Mouse (Mus musculus) kidney, postnatal 10 days (tissue): ENCODE measurements around the gene Klrc1.
"Not testable (repeated sequence)": the region's sequence is repeated elsewhere in the genome, so short reads cannot be mapped to it uniquely, and the experiment has no call there.

Experiments
- DNase-seq: peaks from one replicate; pipeline ENCODE4 v3.0.0; 2021; ENCODE audit warnings: mixed read lengths

Klrc1 gene

DNA sequence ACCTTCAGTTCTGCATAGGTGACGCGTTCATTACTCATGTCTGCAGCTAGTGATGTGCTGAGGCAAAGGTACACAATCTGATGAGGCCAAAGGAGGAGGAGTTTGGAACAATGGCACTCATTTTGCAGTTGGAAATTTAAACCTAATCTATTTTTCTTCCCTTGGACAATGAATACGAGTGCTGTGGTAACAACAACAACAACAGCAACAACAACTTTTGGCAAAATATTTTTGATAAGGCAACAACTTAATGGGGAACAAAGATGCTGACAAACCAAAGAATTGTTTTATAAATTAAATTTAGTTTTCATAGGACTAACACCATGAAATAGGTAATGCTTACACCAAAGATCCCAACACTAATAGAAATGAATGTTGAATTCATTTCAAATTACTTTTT, at the start of gene Klrc1:
Gene Klrc1 (minus strand): TSS at position 101 of the 400 bp plus-strand sequence.
- no peak for DNase-seq

DNA sequence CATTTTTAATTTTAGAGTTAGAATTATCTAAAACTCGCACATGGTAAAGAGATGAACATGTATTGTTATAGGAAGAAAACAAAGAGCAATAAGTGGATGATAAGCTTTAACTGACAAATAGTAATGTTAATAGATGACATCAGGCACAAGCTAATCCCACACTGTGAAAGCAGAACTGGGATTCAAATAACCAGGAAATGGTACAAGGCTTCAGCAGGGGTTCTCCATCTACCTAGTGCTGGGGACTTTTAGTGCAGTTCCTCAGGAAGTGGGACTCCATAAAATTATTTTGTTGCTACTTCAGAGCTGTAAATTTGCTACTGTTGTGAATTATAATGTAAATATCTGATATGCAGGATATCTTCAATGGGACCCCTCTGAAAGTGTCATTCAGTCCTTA, 48.5 kb upstream of the Klrc1 start:
- DNase-seq: no peak

DNA sequence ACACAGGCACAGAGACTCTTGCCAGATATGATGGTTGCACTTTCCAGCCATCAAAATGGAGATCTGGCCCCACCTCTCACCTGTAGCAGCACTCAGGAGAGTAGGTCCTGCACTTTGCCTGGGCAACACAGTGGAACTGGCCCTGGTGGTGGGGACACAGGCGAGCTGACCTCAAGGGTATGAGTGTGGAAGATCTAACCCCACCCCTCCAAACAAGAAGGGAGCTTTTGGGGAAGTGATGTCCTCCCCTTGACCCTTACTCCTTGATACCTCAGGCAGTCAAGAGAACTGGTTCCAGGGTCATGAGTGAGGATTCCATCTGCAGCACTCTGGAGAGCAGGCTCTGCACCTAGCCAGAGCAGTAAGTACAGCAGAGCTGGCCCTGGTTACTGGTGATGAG, 42.6 kb upstream of the Klrc1 start:
- no peak for DNase-seq

DNA sequence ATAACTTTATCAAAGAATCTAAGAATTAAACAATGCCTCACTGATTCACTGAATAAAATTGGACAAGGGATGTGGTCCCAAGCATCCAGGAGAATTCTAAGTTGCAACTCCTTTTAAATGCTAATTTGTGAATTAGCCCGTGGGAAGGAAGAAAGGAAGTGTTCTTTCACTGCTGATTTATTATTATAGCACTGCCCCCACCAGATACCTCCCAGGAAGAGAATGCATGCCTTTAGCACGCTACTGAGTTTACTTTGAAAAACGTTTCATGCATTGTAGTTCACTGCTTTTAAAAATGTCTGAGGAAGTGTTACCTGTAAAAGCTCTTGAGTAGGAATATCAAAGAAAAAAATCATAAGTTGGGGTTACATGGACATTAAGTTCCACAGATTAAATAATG, 41.7 kb upstream of the Klrc1 start:
- no peak for DNase-seq

DNA sequence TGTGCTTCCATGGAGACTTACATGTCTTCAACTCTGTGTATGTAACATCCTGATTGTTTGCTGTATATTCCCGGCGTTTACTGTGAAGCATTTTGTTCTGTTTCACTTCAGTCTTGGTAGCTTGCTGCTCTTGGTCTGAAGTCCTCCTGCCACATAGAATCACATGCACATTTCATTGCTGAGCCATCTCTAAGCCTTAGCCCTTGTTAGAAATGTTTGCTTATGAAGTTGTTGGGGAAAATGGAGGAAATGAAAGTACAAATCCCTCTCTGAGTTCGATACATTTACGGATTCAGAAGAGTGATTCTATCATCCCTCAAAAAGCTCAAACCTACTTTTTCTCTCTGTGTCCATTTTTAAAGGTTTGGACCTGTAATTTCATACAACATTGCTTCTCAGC, 38.3 kb upstream of the Klrc1 start, which contains the start of gene Klri1:
Gene Klri1 (minus strand): TSS at position 101 of the 400 bp plus-strand sequence.
- DNase-seq: no peak

DNA sequence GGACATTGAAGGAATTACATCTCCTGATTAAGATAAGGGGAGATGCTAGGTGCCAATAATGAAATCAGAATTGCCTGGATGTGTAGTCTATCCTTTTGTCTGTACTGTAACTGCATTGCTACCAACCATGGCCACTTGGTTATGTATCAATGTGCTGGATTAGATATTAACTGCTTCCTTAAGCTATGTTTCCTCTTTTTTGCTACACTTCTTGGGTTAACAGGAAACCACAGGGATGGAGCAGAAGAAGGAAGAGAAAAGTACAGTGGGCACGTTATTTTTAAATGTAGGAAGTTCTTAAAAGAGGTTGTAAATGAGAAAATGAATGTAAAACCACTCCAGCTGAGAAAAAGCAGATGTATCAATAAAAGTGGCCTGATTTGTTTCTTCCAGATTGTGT, 34.8 kb upstream of the Klrc1 start:
- no peak for DNase-seq

DNA sequence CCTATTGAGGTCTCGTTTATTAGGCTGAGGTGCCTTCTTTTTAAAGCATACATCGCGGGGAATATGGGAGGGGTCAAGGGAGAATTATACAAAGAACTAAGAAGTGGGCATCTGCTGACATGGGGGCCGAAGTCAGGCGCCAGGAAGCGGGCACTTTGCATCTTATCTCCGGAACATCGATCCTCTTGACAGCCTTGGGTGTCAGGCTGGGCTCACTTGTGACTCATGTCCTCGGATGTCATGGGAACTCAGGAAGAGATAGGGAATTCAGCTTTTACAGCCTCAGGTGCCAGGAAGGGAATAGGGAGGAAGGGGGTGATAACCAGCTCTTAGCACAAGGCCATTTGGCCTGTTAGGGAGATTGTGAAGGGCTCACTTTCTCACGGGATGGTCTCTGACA, 12.7 kb upstream of the Klrc1 start:
- not testable (repeated sequence) for DNase-seq

DNA sequence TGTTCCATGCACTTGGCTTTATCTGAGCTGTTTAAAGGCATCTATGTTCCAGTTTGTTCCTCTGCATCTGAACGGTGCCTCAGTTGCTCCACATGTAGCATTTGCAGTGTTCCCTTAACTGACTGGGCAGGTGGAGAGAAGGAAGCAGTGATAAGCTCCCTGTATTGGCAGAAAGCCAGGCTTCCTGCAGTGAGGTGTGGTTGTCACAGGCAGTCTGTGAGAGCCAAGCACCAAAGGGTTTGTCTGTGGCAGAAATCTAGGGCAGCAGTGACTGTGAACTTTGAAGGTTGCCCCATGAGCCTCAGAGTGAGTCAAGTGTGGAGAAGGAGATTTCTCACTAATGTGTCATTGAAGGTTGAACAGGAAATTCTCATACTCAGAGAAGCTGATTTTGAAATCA, 1.6 kb upstream of the Klrc1 start:
- DNase-seq: peak; percentile 9

DNA sequence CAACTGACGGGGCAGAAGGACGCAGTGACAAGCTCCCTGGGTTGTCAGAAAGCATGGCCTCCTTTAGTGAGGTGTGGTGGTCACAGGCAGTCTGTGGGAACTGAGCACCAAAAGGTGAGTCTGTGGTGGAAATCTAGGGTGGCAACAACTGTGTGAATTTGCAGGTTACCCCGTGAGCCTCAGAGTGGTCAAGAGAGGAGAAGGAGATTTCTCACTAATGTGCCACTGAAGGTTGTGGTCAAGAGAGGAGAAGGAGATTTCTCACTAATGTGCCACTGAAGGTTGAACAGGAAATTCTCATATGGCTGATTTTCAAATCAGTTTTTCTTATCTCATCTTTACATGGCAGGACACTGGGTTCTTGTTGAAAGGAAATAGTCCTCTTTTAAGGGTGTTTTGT, 17.5 kb downstream of the Klrc1 start:
- DNase-seq: not testable (repeated sequence)

DNA sequence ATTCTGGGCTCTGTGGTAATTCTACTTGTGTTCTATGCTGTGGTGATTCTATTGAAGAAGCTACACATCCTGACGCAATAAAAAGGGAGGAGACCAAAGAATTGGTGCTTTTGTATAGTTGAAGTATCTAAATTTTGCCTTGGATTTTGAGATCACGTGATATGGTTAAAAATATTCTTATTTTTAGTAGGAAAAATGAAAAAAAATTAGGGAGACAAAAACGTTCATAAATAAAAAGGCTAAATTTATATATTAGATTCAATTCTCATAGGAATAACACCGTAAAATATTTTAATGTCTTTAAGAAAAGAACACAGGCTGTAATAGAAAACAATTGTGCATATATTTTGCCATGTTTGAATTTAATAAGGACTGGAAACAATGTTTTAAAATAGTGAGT, 18.2 kb downstream of the Klrc1 start, which contains the start of gene Klrc2:
Gene Klrc2 (minus strand): TSS at position 101 of the 400 bp plus-strand sequence.
- not testable (repeated sequence) for DNase-seq

DNA sequence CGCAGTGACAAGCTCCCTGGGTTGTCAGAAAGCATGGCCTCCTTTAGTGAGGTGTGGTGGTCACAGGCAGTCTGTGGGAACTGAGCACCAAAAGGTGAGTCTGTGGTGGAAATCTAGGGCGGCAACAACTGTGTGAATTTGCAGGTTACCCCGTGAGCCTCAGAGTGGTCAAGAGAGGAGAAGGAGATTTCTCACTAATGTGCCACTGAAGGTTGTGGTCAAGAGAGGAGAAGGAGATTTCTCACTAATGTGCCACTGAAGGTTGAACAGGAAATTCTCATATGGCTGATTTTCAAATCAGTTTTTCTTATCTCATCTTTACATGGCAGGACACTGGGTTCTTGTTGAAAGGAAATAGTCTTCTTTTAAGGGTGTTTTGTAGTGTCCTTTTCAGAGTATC, 34.7 kb downstream of the Klrc1 start:
- not testable (repeated sequence) for DNase-seq

DNA sequence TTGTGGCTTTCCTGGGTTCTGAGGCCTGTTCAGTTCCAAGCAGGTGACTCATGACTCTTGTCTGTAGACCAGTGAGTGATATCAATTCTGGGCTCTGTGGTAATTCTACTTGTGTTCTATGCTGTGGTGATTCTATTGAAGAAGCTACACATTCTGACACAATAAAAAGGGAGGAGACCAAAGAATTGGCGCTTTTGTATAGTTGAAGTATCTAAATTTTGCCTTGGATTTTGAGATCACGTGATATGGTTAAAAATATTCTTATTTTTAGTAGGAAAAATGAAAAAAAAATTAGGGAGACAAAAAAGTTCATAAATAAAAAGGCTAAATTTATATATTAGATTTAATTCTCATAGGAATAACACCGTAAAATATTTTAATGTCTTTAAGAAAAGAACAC, 35.5 kb downstream of the Klrc1 start, which contains the start of gene Klrc3:
Gene Klrc3 (minus strand): TSS at position 101 of the 400 bp plus-strand sequence.
- not testable (repeated sequence) for DNase-seq

DNA sequence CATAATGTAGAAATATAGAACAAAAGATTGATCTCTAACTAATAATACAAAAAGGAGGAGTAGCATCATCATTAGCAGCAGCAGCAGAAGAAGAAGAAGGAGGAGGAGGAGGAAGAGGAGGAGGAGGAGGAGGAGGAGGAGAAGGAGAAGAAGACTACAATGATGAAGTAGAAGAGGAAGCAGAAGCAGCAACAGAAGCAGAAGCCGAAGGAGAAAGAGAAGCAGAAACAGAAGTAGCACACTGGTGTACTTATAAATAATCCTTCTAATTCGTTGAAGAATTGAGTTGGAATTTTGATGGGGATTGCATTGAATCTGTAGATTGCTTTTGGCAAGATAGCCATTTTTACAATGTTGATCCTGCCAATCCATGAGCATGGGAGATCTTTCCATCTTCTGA, 47.7 kb downstream of the Klrc1 start:
- DNase-seq: not testable (repeated sequence)

DNA sequence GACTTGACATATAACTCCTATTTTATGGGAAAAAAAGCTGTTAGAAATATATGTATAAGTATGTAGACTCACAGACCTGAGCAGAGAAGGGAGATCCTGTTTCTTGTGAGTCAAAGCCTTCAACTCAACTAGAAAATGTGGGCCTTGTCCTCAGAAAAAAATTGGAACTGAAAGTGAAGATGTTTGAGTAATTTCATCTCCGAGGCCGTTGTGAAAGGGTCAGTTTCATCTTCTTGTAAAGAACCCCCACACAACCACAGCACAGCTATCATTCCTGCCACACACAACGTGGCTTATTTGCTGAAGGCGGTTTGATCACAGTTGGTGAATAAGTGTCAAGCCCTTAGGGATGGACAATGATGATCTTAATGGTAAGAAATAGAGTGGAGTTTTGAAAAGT, 55.0 kb downstream of the Klrc1 start, which contains the start of gene Klrk1:
Gene Klrk1 (minus strand): TSS at position 130 of the 400 bp plus-strand sequence.
- DNase-seq: no peak
